Mouse (Mus musculus): ENCODE results near the gene Mss51.

- no peak for TF ChIP-seq CHD2 (IDR thresholded peaks at IDR 0.05; ENCODE audit: low read depth, low read length)
- TF ChIP-seq ZC3H11A (IDR thresholded peaks at IDR 0.05; ENCODE audit: borderline replicate concordance, low read depth, low read length): no peak
- TF ChIP-seq HCFC1 (IDR thresholded peaks at IDR 0.05; ENCODE audit: borderline replicate concordance, insufficient read depth, low read length): no peak
- no peak for TF ChIP-seq ZNF384 (IDR thresholded peaks at IDR 0.05; ENCODE audit: low read depth, low read length)
- TF ChIP-seq MAFK (IDR thresholded peaks at IDR 0.05; ENCODE audit: insufficient read depth, low read depth, low read length): no peak
Observed at GRCm38 (mm10) chr14:20442252-20442651, 54.4 kb downstream of the Mss51 start.
